Comparison of ENCODE assay signal across 13 mouse cellular contexts in genomic region chr1:162181187-162181975, GRCm38 (mm10).
DNase-seq lines count a peak whose midpoint lies in the region; ATAC-seq and TF ChIP-seq lines count a peak whose summit lies in the region.
"Had no signal": no experiment of that assay in that cellular context is flagged by ENCODE, and none has a peak within 500 bp of the region (broad histone marks: within the 10 kb centered on the region; RNA-seq: fewer than 3 reads in every experiment).

No protein-coding gene starts in this region.

- H3K9me3 ChIP-seq in kidney, embryonic 16.5 days (ENCODE audit: low read length) = no peaks in the 10 kb centered on the region
- H3K9me3 ChIP-seq: hindbrain, embryonic 10.5 days had no signal

- H3ac ChIP-seq in myocyte (ENCODE audit: control insufficient read depth, insufficient read length) = no peak overlapping the region

- H3K36me3 ChIP-seq in kidney, embryonic 16.5 days (ENCODE audit: insufficient read depth, low read length) = no peaks in the 10 kb centered on the region
- no peaks in the 10 kb centered on the region for H3K36me3 ChIP-seq in myocyte (ENCODE audit: control insufficient read depth, insufficient read depth)
- H3K36me3 ChIP-seq: hindbrain, embryonic 10.5 days had no signal

- 75% methylated on average over 7 of the region's 7 CpGs for WGBS in kidney, embryonic 16.5 days

- H3K27ac ChIP-seq in kidney, embryonic 16.5 days (ENCODE audit: low read length) = peak overlapping the region; percentile 41
- H3K27ac ChIP-seq: hindbrain, embryonic 10.5 days; left cerebral cortex, adult 2 months had no signal

- intact Hi-C loops in left cerebral cortex, postnatal 36 days (cut with DNase I) = no loop called here

- H3K27me3 ChIP-seq in kidney, embryonic 16.5 days (ENCODE audit: insufficient read depth, low read length) = no peaks in the 10 kb centered on the region
- H3K27me3 ChIP-seq in myocyte (ENCODE audit: control insufficient read depth, insufficient read depth, insufficient read length) = no peaks in the 10 kb centered on the region

- no peak for ATAC-seq in kidney, embryonic 16.5 days (ENCODE audit: low FRiP score, low TSS enrichment)
- peak; percentile 81 for ATAC-seq in common myeloid progenitor, adult 5-6 weeks (replicated peaks; ENCODE audit: low read depth, poor library complexity, severe bottlenecking)
- peak; percentile 42; the same call in 1 of the 2 replicates for ATAC-seq in granulocyte monocyte progenitor cell, adult 5-6 weeks (replicated peaks; ENCODE audit: poor library complexity, severe bottlenecking)
- no peak for ATAC-seq in erythroblast, adult 5-6 weeks (replicated peaks; ENCODE audit: low FRiP score, poor library complexity, severe bottlenecking)
- ATAC-seq: forebrain, embryonic 14.5 days had no signal

- DNase-seq in kidney, adult 8-10 months = no peak
- DNase-seq in left cerebral cortex, postnatal 36 days (ENCODE audit: low spot score in 2 of 2) = no peak
- DNase-seq: adrenal gland, postnatal 14 days; gastrocnemius, postnatal 14 days; kidney, postnatal 25 days had no signal

- no peak for TF ChIP-seq POLR2A in myocyte (IDR thresholded peaks at IDR 0.05; ENCODE audit: insufficient read length, low read depth)

- H3K9ac ChIP-seq in kidney, embryonic 16.5 days (replicated peaks; ENCODE audit: low read length) = no peak overlapping the region

- H3K79me2 ChIP-seq in myocyte (ENCODE audit: control insufficient read depth, insufficient read depth) = no peaks in the 10 kb centered on the region

- no peak overlapping the region for H3K4me3 ChIP-seq in kidney, embryonic 16.5 days (ENCODE audit: low read length)
- no peak overlapping the region for H3K4me3 ChIP-seq in myocyte
- H3K4me3 ChIP-seq: hindbrain, embryonic 10.5 days; left cerebral cortex, adult 2 months had no signal

- peaks cover 33% of the 10 kb centered on the region for H3K4me1 ChIP-seq in kidney, embryonic 16.5 days (ENCODE audit: insufficient read depth, low read length)

- no peak overlapping the region for H3K4me2 ChIP-seq in kidney, embryonic 16.5 days (replicated peaks; ENCODE audit: low read depth, low read length)
- H3K4me2 ChIP-seq in myocyte (ENCODE audit: low read depth) = peak overlapping the region; percentile 49

TF ChIP-seq in myocyte, 11 proteins besides CTCF, POLR2A, EP300 and RAD21:
- TF ChIP-seq POLR2AphosphoS2 (IDR thresholded peaks at IDR 0.05; ENCODE audit: insufficient read length, low read depth) = no peak
- no peak for TF ChIP-seq REST (IDR thresholded peaks at IDR 0.05; ENCODE audit: insufficient read depth, insufficient read length)
- no peak for TF ChIP-seq SRF (IDR thresholded peaks at IDR 0.05; ENCODE audit: control insufficient read depth, insufficient read length, low read depth)
- TF ChIP-seq USF1 (IDR thresholded peaks at IDR 0.05; ENCODE audit: low read depth) = no peak
- TF ChIP-seq TCF12 (IDR thresholded peaks at IDR 0.05; ENCODE audit: insufficient read depth, poor library complexity, severe bottlenecking) = no peak
- TF ChIP-seq MYOG (IDR thresholded peaks at IDR 0.05; ENCODE audit: control insufficient read depth in 1 of 3, insufficient read depth in 1 of 3, insufficient read length in 2 of 3, low read depth in 2 of 3) = no peak
- TF ChIP-seq E2F4 (IDR thresholded peaks at IDR 0.05; ENCODE audit: insufficient read depth) = no peak
- TF ChIP-seq CEBPB (IDR thresholded peaks at IDR 0.05; ENCODE audit: insufficient read depth, poor library complexity, severe bottlenecking) = no peak
- TF ChIP-seq MAX (IDR thresholded peaks at IDR 0.05; ENCODE audit: low read depth) = no peak
- no peak for TF ChIP-seq MYOD1 (IDR thresholded peaks at IDR 0.05; ENCODE audit: control insufficient read depth in 1 of 3, insufficient read length in 2 of 3, low read depth in 2 of 3)
- TF ChIP-seq TCF3 (IDR thresholded peaks at IDR 0.05; ENCODE audit: insufficient read length, low read depth) = no peak

Comparison
In these comparisons a context has a peak if more than half of its experiments do, and no peak if none do; other contexts are left out.
1. ATAC-seq: peak in common myeloid progenitor, adult 5-6 weeks (single experiment) and granulocyte monocyte progenitor cell, adult 5-6 weeks (single experiment); none in kidney, embryonic 16.5 days (single experiment) and erythroblast, adult 5-6 weeks (single experiment).